Mouse (Mus musculus) cortical plate, adult 2 months (tissue): ENCODE measurements around the gene Plekhg1.

ENCODE experiments used
- CTCF ChIP-seq: fragments of 200-500 bp; IDR thresholded peaks from 2 replicates; pipeline ENCODE4 v1.5.1; 2011; ENCODE audit warnings: mild to moderate bottlenecking, control low read depth, low read length; ENCODE audit not compliant: insufficient read depth; ENCODE audit errors: extremely low read depth
- POLR2A ChIP-seq: fragments of 200-500 bp; IDR thresholded peaks from 2 replicates; pipeline ENCODE4 v1.6.1; 2011; ENCODE audit warnings: mild to moderate bottlenecking, low read length, control low read depth; ENCODE audit not compliant: insufficient read depth; ENCODE audit errors: extremely low read depth

DNA sequence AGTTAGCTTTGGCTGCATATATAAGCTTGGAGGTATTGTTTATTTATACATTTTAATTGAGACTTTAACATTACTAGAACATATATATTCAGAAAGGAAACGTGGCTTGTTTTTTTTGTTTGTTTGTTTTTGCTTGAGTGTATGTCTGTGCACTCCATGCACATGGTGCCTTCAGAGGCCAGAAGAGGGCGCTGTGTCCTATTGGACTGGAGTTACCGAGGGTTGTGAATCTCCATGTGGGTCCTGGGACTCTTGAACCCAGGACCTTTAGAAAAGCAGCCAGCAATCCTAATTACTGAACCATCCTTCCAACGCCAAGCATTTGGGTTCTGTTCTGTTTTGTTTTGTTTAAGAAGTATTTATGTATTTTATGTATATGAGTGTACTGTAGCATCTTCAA is 255.1 kb downstream of the Plekhg1 start:
- TF ChIP-seq POLR2A (no peak), CTCF (0 out of 2 replicates have a peak, but pooled peaks have one; percentile 11)
